Mouse (Mus musculus) megakaryocyte, embryonic 14.5 days (primary cell): ENCODE data around the gene Hoxd4.

Experiments used
- FLI1 ChIP-seq: IDR thresholded peaks from 2 replicates; pipeline ENCODE4 v1.6.1; 2012; ENCODE audit warnings: low read length, inconsistent platforms, mixed read lengths
- GATA1 ChIP-seq: IDR thresholded peaks from 3 replicates; pipeline ENCODE4 v1.6.1; 2012; ENCODE audit warnings: mixed read lengths, low read length, inconsistent platforms, borderline replicate concordance

DNA sequence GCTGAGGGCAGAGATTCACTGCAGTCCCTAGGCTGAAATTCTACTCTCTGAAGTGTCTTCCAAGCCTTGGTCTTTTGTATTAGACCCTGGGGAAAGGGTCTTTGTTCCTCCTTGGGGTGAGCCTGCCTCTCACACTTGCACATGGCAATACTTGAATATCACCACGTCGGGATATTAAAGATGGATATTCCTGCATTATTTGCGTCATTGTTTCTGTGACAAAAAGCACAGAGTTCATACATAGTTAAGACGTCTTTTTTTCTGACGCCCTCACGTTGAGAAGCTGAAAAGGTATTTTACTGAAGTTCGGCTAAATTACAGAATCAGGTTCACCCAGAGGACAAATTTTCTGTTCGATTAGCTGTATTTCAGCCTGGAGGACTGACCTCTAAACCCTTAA is 18.6 kb downstream of the Hoxd4 start:
- TF ChIP-seq GATA1 (no peak), FLI1 (no peak)
